Mouse (Mus musculus): ENCODE measurements around the gene Cnpy2. TPM values are rescaled to one million over a fixed set of nuclear protein-coding genes. Genes with fewer than 3 reads are reported as not detected.
A peak's percentile ranks its signal among the peaks of the same experiment; 100 is the strongest.
"Not testable (repeated sequence)": the region's sequence is repeated elsewhere in the genome, so short reads cannot be mapped to it uniquely, and the experiment has no call there.

The Cnpy2 gene
- 184 and 195 TPM in 2 replicates for polyA plus RNA-seq (2015; fragmentation: Nextera tagmentation; extraction: Ambion mirVana)

- peak within 1 kb of the TSS; percentile 99 for H3K9ac ChIP-seq (ENCODE audit: low read length)
- peak; percentile 90 for ATAC-seq (replicated peaks; ENCODE audit: extremely low read depth, insufficient read depth, low FRiP score)
- H3K4me3 ChIP-seq (ENCODE audit: low read length), result peak within 1 kb of the TSS; percentile 97
- H3K27me3 ChIP-seq (ENCODE audit: control insufficient read depth, insufficient read depth, low read length), result no peaks in the 10 kb centered on the region
- WGBS, result under 1% methylated on average over 40 of the region's 40 CpGs
- H3K4me2 ChIP-seq (ENCODE audit: low read depth, low read length), result peak within 1 kb of the TSS; percentile 92
- H3K9me3 ChIP-seq (replicated peaks; ENCODE audit: control insufficient read depth, low read length), result no peaks in the 10 kb centered on the region
- H3K36me3 ChIP-seq (ENCODE audit: control insufficient read depth, insufficient read depth), result peaks cover 50% of the 10 kb centered on the region
- peak within 1 kb of the TSS; percentile 94 for H3K27ac ChIP-seq (ENCODE audit: low read length)
- peaks cover 12% of the 10 kb centered on the region for H3K4me1 ChIP-seq (ENCODE audit: control insufficient read depth, insufficient read depth, low read length)
Measured at GRCm38 (mm10) chr10:128322141-128323108, at the start of gene Cnpy2. TSS of gene Cnpy2 (plus strand) at chr10:128322459.

DNA sequence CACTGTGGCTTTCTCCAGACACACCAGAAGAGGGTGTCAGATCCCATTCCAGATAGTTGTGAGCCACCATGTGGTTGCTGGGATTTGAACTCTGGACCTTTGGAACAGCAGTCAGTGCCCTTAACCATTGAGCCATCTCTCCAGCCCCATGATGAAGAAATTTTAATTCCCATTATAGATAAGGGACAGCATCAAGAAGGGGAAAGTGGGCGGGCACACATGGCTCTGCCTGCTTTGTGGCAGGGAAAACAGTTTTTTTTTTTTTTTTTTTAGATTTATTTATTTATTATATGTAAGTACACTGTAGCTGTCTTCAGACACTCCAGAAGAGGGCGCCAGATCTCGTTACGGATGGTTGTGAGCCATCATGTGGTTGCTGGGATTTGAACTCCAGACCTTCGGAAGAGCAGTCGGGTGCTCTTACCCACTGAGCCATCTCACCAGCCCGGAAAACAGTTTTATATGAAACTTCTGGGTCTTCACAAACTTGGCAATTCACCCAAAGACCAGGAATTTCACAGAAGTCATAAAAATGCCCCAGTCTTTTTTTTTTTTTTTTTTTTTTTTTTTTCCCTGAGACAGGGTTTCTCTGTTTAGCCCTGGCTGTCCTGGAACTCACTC, 49.3 kb upstream of the Cnpy2 start:
- H3K4me2 ChIP-seq (ENCODE audit: low read depth, low read length); H3K9me3 ChIP-seq (replicated peaks; ENCODE audit: control insufficient read depth, low read length); H3K4me3 ChIP-seq (ENCODE audit: low read length); ATAC-seq (replicated peaks; ENCODE audit: extremely low read depth, insufficient read depth, low FRiP score); H3K27me3 ChIP-seq (ENCODE audit: control insufficient read depth, insufficient read depth, low read length); H3K36me3 ChIP-seq (ENCODE audit: control insufficient read depth, insufficient read depth); H3K9ac ChIP-seq (ENCODE audit: low read length); H3K27ac ChIP-seq (ENCODE audit: low read length): not testable (repeated sequence)
- 95% methylated on average over 4 of the region's 7 CpGs for WGBS
- H3K4me1 ChIP-seq (ENCODE audit: control insufficient read depth, insufficient read depth, low read length), result peaks cover 14% of the 10 kb centered on the region

DNA sequence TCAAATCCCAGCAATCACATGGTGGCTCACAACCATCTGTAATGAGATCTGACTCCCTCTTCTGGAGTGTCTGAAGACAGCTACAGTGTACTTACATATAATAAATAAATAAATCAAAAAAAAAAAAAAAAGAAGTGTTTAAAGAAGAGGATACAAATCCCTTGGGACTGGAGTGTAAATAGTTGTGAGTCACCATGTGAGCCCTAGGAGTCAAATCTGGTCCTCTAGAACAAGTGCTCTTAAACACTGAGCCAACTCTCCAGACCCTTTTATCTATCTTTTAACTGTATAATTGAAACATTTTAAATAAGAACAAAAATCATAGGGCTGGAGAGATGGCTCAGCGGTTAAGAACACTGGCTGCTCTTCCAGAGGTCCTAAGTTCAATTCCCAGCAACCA, 46.9 kb upstream of the Cnpy2 start:
- H3K27ac ChIP-seq (ENCODE audit: low read length); H3K27me3 ChIP-seq (ENCODE audit: control insufficient read depth, insufficient read depth, low read length); H3K36me3 ChIP-seq (ENCODE audit: control insufficient read depth, insufficient read depth); H3K4me3 ChIP-seq (ENCODE audit: low read length); ATAC-seq (replicated peaks; ENCODE audit: extremely low read depth, insufficient read depth, low FRiP score); H3K4me2 ChIP-seq (ENCODE audit: low read depth, low read length); H3K9me3 ChIP-seq (replicated peaks; ENCODE audit: control insufficient read depth, low read length); H3K9ac ChIP-seq (ENCODE audit: low read length): not testable (repeated sequence)
- H3K4me1 ChIP-seq (ENCODE audit: control insufficient read depth, insufficient read depth, low read length), result peaks cover 10% of the 10 kb centered on the region
- WGBS, result 100% methylated on average over 1 of the region's 1 CpGs

DNA sequence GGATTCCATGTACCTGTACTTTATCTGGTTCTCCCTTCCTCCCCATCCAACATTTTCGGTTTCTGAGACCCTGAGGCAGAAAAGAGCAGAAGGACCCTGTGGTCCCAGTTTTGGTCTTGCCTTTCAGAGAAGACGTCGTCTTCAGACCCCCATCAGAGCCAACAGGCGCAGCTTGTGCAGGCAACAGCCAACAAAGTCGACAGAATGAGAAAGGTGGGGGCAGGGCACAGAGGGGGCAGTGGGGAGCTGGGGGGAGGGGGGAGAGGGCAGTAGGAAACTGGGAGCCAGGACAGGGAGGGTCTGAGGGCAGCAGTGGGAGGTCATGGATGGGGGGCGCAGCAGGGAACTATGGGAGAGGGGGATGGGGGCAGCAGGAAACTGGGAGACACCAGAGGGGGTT, 44.1 kb upstream of the Cnpy2 start:
- no peaks in the 10 kb centered on the region for H3K27me3 ChIP-seq (ENCODE audit: control insufficient read depth, insufficient read depth, low read length)
- H3K36me3 ChIP-seq (ENCODE audit: control insufficient read depth, insufficient read depth), result peaks cover 33% of the 10 kb centered on the region
- no peak overlapping the region for H3K27ac ChIP-seq (ENCODE audit: low read length)
- WGBS, result 66% methylated on average over 6 of the region's 6 CpGs
- no peak overlapping the region for H3K4me3 ChIP-seq (ENCODE audit: low read length)
- H3K4me1 ChIP-seq (ENCODE audit: control insufficient read depth, insufficient read depth, low read length), result peaks cover 5% of the 10 kb centered on the region; the same call in 1 of the 2 replicates
- no peak for ATAC-seq (replicated peaks; ENCODE audit: extremely low read depth, insufficient read depth, low FRiP score)
- no peaks in the 10 kb centered on the region for H3K9me3 ChIP-seq (replicated peaks; ENCODE audit: control insufficient read depth, low read length)
- H3K4me2 ChIP-seq (ENCODE audit: low read depth, low read length), result no peak overlapping the region
- no peak overlapping the region for H3K9ac ChIP-seq (ENCODE audit: low read length)

- Histone ChIP-seq H3K27ac (ENCODE audit: low read length) (no peak overlapping the region), H3K4me3 (ENCODE audit: low read length) (no peak overlapping the region), H3K27me3 (ENCODE audit: control insufficient read depth, insufficient read depth, low read length) (no peaks in the 10 kb centered on the region), H3K4me2 (ENCODE audit: low read depth, low read length) (no peak overlapping the region), H3K9me3 (replicated peaks; ENCODE audit: control insufficient read depth, low read length) (no peaks in the 10 kb centered on the region), H3K36me3 (ENCODE audit: control insufficient read depth, insufficient read depth) (peaks cover 43% of the 10 kb centered on the region), H3K9ac (ENCODE audit: low read length) (no peak overlapping the region), H3K4me1 (ENCODE audit: control insufficient read depth, insufficient read depth, low read length) (no peaks in the 10 kb centered on the region)
- no peak for ATAC-seq (replicated peaks; ENCODE audit: extremely low read depth, insufficient read depth, low FRiP score)
- WGBS, result 80% methylated on average over 6 of the region's 6 CpGs
Measured at GRCm38 (mm10) chr10:128280943-128281342, 41.3 kb upstream of the Cnpy2 start.

DNA sequence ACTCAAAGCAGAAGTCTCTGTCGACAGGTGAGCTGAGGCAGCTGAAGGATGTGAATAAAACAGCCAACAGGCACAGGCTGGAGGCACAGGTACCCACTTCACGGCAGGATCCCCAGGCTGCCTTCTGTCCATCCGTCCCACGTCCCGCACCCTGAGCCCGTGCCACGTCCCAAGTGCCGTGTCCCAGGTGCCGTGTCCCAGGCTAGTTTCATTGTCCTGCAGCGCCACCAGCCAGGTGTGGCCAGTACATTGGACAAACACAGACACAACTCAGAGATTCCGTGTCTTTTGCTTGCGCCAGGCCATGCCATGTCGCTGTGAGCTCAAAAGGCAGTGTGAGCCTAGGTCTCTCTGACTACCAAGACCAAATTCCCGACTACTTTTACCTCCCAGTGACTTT, 40.6 kb upstream of the Cnpy2 start:
- Histone ChIP-seq H3K4me3 (ENCODE audit: low read length) (no peak overlapping the region), H3K4me2 (ENCODE audit: low read depth, low read length) (no peak overlapping the region), H3K27ac (ENCODE audit: low read length) (no peak overlapping the region), H3K27me3 (ENCODE audit: control insufficient read depth, insufficient read depth, low read length) (no peaks in the 10 kb centered on the region), H3K4me1 (ENCODE audit: control insufficient read depth, insufficient read depth, low read length) (no peaks in the 10 kb centered on the region), H3K9me3 (replicated peaks; ENCODE audit: control insufficient read depth, low read length) (no peaks in the 10 kb centered on the region), H3K36me3 (ENCODE audit: control insufficient read depth, insufficient read depth) (peaks cover 48% of the 10 kb centered on the region), H3K9ac (ENCODE audit: low read length) (no peak overlapping the region)
- ATAC-seq (replicated peaks; ENCODE audit: extremely low read depth, insufficient read depth, low FRiP score), result no peak
- WGBS, result 88% methylated on average over 14 of the region's 14 CpGs

DNA sequence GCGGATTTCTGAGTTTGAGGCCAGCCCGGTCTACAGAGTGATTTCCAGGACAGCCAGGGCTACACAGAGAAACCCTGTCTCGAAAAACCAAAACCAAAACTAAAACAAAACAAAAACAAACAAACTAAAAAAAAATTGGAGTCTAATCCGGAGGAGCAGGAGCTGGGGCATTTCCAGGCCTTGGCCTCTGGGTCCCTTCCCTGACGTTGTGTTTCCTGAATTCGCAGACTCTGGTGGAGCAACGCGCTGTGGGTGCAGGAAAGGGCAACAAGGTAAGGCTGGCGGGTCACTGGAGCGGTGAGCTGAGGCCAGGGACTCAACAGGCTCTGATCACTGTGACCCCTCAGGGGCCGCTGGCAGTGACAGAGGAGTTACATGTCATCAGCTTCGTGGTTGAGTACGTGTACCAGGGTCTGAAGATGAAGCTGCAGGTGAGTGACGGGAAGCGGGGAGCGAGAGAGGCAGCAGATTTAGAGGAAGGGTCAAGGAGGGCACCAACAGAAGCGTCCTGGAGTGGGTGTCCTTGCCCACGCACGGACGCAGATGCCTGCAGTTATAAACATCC, 39.3 kb upstream of the Cnpy2 start:
- H3K9ac ChIP-seq (ENCODE audit: low read length), result no peak overlapping the region
- peaks cover 52% of the 10 kb centered on the region for H3K36me3 ChIP-seq (ENCODE audit: control insufficient read depth, insufficient read depth)
- 84% methylated on average over 20 of the region's 20 CpGs for WGBS
- no peak overlapping the region for H3K4me2 ChIP-seq (ENCODE audit: low read depth, low read length)
- no peak for ATAC-seq (replicated peaks; ENCODE audit: extremely low read depth, insufficient read depth, low FRiP score)
- no peak overlapping the region for H3K4me3 ChIP-seq (ENCODE audit: low read length)
- H3K27me3 ChIP-seq (ENCODE audit: control insufficient read depth, insufficient read depth, low read length), result no peaks in the 10 kb centered on the region
- H3K4me1 ChIP-seq (ENCODE audit: control insufficient read depth, insufficient read depth, low read length), result no peaks in the 10 kb centered on the region
- no peak overlapping the region for H3K27ac ChIP-seq (ENCODE audit: low read length)
- no peaks in the 10 kb centered on the region for H3K9me3 ChIP-seq (replicated peaks; ENCODE audit: control insufficient read depth, low read length)

- Histone ChIP-seq H3K9ac (ENCODE audit: low read length) (no peak overlapping the region), H3K4me3 (ENCODE audit: low read length) (no peak overlapping the region), H3K4me1 (ENCODE audit: control insufficient read depth, insufficient read depth, low read length) (no peaks in the 10 kb centered on the region), H3K27ac (ENCODE audit: low read length) (no peak overlapping the region), H3K36me3 (ENCODE audit: control insufficient read depth, insufficient read depth) (peaks cover 50% of the 10 kb centered on the region), H3K4me2 (ENCODE audit: low read depth, low read length) (no peak overlapping the region), H3K9me3 (replicated peaks; ENCODE audit: control insufficient read depth, low read length) (no peaks in the 10 kb centered on the region), H3K27me3 (ENCODE audit: control insufficient read depth, insufficient read depth, low read length) (no peaks in the 10 kb centered on the region)
- WGBS, result 62% methylated on average over 31 of the region's 31 CpGs
- ATAC-seq (replicated peaks; ENCODE audit: extremely low read depth, insufficient read depth, low FRiP score), result 0 out of 2 replicates have a peak, but pooled peaks have one; percentile 18
Measured at GRCm38 (mm10) chr10:128283604-128284579, 38.4 kb upstream of the Cnpy2 start.

Measured in heart, embryonic 16.5 days (tissue).